Mouse (Mus musculus): ENCODE data around the gene Cenpp. TPM values are rescaled to one million over a fixed set of nuclear protein-coding genes. Genes with fewer than 3 reads are reported as not detected.

Cenpp gene
- polyA plus RNA-seq, 1 experiment = 2.5 TPM

GRCm38 (mm10) chr13:49545646-49546045 is 106.9 kb downstream of the Cenpp start:
- Histone ChIP-seq H3K36me3 (ENCODE audit: control insufficient read depth, insufficient read depth, low read length) (no peaks in the 10 kb centered on the region), H3K4me1 (replicated peaks; ENCODE audit: control insufficient read depth, insufficient read depth, low read length) (no peaks in the 10 kb centered on the region), H3K27me3 (ENCODE audit: control insufficient read depth, insufficient read depth, low read length) (no peaks in the 10 kb centered on the region), H3K27ac (ENCODE audit: control insufficient read depth, insufficient read depth, low read length) (no peak overlapping the region), H3K4me3 (ENCODE audit: control insufficient read depth, insufficient read depth, low read length) (no peak overlapping the region)
- 73% methylated on average over 3 of the region's 3 CpGs for WGBS
- DNase-seq = no peak
- no peak for TF ChIP-seq CTCF (IDR thresholded peaks at IDR 0.05; ENCODE audit: borderline replicate concordance, control insufficient read depth, extremely low read depth, insufficient read depth, low read length, poor library complexity)
- TF ChIP-seq POLR2A (IDR thresholded peaks at IDR 0.05; ENCODE audit: control insufficient read depth, extremely low read depth, insufficient read depth, low read length, poor library complexity) = no peak

GRCm38 (mm10) chr13:49544279-49544678 is 108.3 kb downstream of the Cenpp start, which contains the start of gene Aspn:
Aspn (plus strand) TSS chr13:49544443.
- 95% methylated on average over 3 of the region's 3 CpGs for WGBS
- H3K27ac ChIP-seq (ENCODE audit: control insufficient read depth, insufficient read depth, low read length) = no peak within 1 kb of the TSS
- no peaks in the 10 kb centered on the region for H3K36me3 ChIP-seq (ENCODE audit: control insufficient read depth, insufficient read depth, low read length)

GRCm38 (mm10) chr13:49538693-49539092 is 113.9 kb downstream of the Cenpp start:
- TF ChIP-seq CTCF (IDR thresholded peaks at IDR 0.05; ENCODE audit: borderline replicate concordance, control insufficient read depth, extremely low read depth, insufficient read depth, low read length, poor library complexity) (no peak), POLR2A (IDR thresholded peaks at IDR 0.05; ENCODE audit: control insufficient read depth, extremely low read depth, insufficient read depth, low read length, poor library complexity) (no peak)
- no peaks in the 10 kb centered on the region for H3K4me1 ChIP-seq (replicated peaks; ENCODE audit: control insufficient read depth, insufficient read depth, low read length)
- no peaks in the 10 kb centered on the region for H3K27me3 ChIP-seq (ENCODE audit: control insufficient read depth, insufficient read depth, low read length)
- WGBS = 100% methylated on average over 1 of the region's 1 CpGs
- H3K27ac ChIP-seq (ENCODE audit: control insufficient read depth, insufficient read depth, low read length) = no peak overlapping the region
- H3K4me3 ChIP-seq (ENCODE audit: control insufficient read depth, insufficient read depth, low read length) = no peak overlapping the region
- no peaks in the 10 kb centered on the region for H3K36me3 ChIP-seq (ENCODE audit: control insufficient read depth, insufficient read depth, low read length)
- no peak for DNase-seq

More at GRCm38 (mm10) chr13:49544279-49544678, 108.3 kb downstream of the Cenpp start, which contains the start of gene Aspn:
- Histone ChIP-seq H3K27me3 (ENCODE audit: control insufficient read depth, insufficient read depth, low read length) (no peaks in the 10 kb centered on the region), H3K4me1 (replicated peaks; ENCODE audit: control insufficient read depth, insufficient read depth, low read length) (no peaks in the 10 kb centered on the region), H3K4me3 (ENCODE audit: control insufficient read depth, insufficient read depth, low read length) (no peak within 1 kb of the TSS)
- no peak for DNase-seq
- no peak for TF ChIP-seq POLR2A (IDR thresholded peaks at IDR 0.05; ENCODE audit: control insufficient read depth, extremely low read depth, insufficient read depth, low read length, poor library complexity)
- TF ChIP-seq CTCF (IDR thresholded peaks at IDR 0.05; ENCODE audit: borderline replicate concordance, control insufficient read depth, extremely low read depth, insufficient read depth, low read length, poor library complexity) = no peak

- H3K27ac ChIP-seq (ENCODE audit: control insufficient read depth, insufficient read depth, low read length) = no peak overlapping the region
- no peaks in the 10 kb centered on the region for H3K36me3 ChIP-seq (ENCODE audit: control insufficient read depth, insufficient read depth, low read length)
- no peaks in the 10 kb centered on the region for H3K27me3 ChIP-seq (ENCODE audit: control insufficient read depth, insufficient read depth, low read length)
- no peaks in the 10 kb centered on the region for H3K4me1 ChIP-seq (replicated peaks; ENCODE audit: control insufficient read depth, insufficient read depth, low read length)
- 98% methylated on average over 1 of the region's 1 CpGs for WGBS
- TF ChIP-seq CTCF (IDR thresholded peaks at IDR 0.05; ENCODE audit: borderline replicate concordance, control insufficient read depth, extremely low read depth, insufficient read depth, low read length, poor library complexity) (no peak), POLR2A (IDR thresholded peaks at IDR 0.05; ENCODE audit: control insufficient read depth, extremely low read depth, insufficient read depth, low read length, poor library complexity) (no peak)
- no peak overlapping the region for H3K4me3 ChIP-seq (ENCODE audit: control insufficient read depth, insufficient read depth, low read length)
- DNase-seq = no peak
Measured at GRCm38 (mm10) chr13:49536946-49537345, 115.6 kb downstream of the Cenpp start.

GRCm38 (mm10) chr13:49530636-49531035 is 121.9 kb downstream of the Cenpp start:
- DNase-seq = no peak
- Histone ChIP-seq H3K36me3 (ENCODE audit: control insufficient read depth, insufficient read depth, low read length) (no peaks in the 10 kb centered on the region), H3K4me1 (replicated peaks; ENCODE audit: control insufficient read depth, insufficient read depth, low read length) (no peaks in the 10 kb centered on the region), H3K27ac (ENCODE audit: control insufficient read depth, insufficient read depth, low read length) (no peak overlapping the region), H3K4me3 (ENCODE audit: control insufficient read depth, insufficient read depth, low read length) (no peak overlapping the region), H3K27me3 (ENCODE audit: control insufficient read depth, insufficient read depth, low read length) (no peaks in the 10 kb centered on the region)
- 98% methylated on average over 4 of the region's 4 CpGs for WGBS
- TF ChIP-seq POLR2A (IDR thresholded peaks at IDR 0.05; ENCODE audit: control insufficient read depth, extremely low read depth, insufficient read depth, low read length, poor library complexity) = no peak
- no peak for TF ChIP-seq CTCF (IDR thresholded peaks at IDR 0.05; ENCODE audit: borderline replicate concordance, control insufficient read depth, extremely low read depth, insufficient read depth, low read length, poor library complexity)

GRCm38 (mm10) chr13:49526235-49526634 is 126.3 kb downstream of the Cenpp start:
- TF ChIP-seq POLR2A (IDR thresholded peaks at IDR 0.05; ENCODE audit: control insufficient read depth, extremely low read depth, insufficient read depth, low read length, poor library complexity) (no peak), CTCF (IDR thresholded peaks at IDR 0.05; ENCODE audit: borderline replicate concordance, control insufficient read depth, extremely low read depth, insufficient read depth, low read length, poor library complexity) (no peak)
- no peak for DNase-seq
- no peaks in the 10 kb centered on the region for H3K36me3 ChIP-seq (ENCODE audit: control insufficient read depth, insufficient read depth, low read length)
- H3K27me3 ChIP-seq (ENCODE audit: control insufficient read depth, insufficient read depth, low read length) = no peaks in the 10 kb centered on the region
- 92% methylated on average over 2 of the region's 2 CpGs for WGBS
- H3K4me1 ChIP-seq (replicated peaks; ENCODE audit: control insufficient read depth, insufficient read depth, low read length) = no peaks in the 10 kb centered on the region
- H3K4me3 ChIP-seq (ENCODE audit: control insufficient read depth, insufficient read depth, low read length) = no peak overlapping the region
- no peak overlapping the region for H3K27ac ChIP-seq (ENCODE audit: control insufficient read depth, insufficient read depth, low read length)

- DNase-seq = no peak
- no peaks in the 10 kb centered on the region for H3K4me1 ChIP-seq (replicated peaks; ENCODE audit: control insufficient read depth, insufficient read depth, low read length)
- no peak for TF ChIP-seq POLR2A (IDR thresholded peaks at IDR 0.05; ENCODE audit: control insufficient read depth, extremely low read depth, insufficient read depth, low read length, poor library complexity)
- no peak for TF ChIP-seq CTCF (IDR thresholded peaks at IDR 0.05; ENCODE audit: borderline replicate concordance, control insufficient read depth, extremely low read depth, insufficient read depth, low read length, poor library complexity)
- no peaks in the 10 kb centered on the region for H3K36me3 ChIP-seq (ENCODE audit: control insufficient read depth, insufficient read depth, low read length)
- H3K27me3 ChIP-seq (ENCODE audit: control insufficient read depth, insufficient read depth, low read length) = no peaks in the 10 kb centered on the region
- H3K27ac ChIP-seq (ENCODE audit: control insufficient read depth, insufficient read depth, low read length) = no peak overlapping the region
- no peak overlapping the region for H3K4me3 ChIP-seq (ENCODE audit: control insufficient read depth, insufficient read depth, low read length)
- 81% methylated on average over 2 of the region's 2 CpGs for WGBS
Measured at GRCm38 (mm10) chr13:49518761-49519160, 133.8 kb downstream of the Cenpp start.
